Mouse (Mus musculus): ENCODE measurements at regions not wholly inside any gene's neighbourhood (a gene's known extent, or its start where the extent isn't known, plus 50 kb on each side); places are given as distances from the start of the nearest gene placed in this dataset.

GRCm38 (mm10) chr1:61139984-61140648 is 162.4 kb downstream of the Icos start:
- Histone ChIP-seq H3K9ac (ENCODE audit: low read depth, low read length) (no peak overlapping the region), H3K4me1 (replicated peaks; ENCODE audit: control insufficient read depth, insufficient read depth, low read length) (peaks cover 16% of the 10 kb centered on the region), H3K4me3 (ENCODE audit: low read depth, low read length) (no peak overlapping the region), H3K9me3 (ENCODE audit: control insufficient read depth, low read length) (no peaks in the 10 kb centered on the region), H3K27ac (ENCODE audit: low read depth, low read length) (no peak overlapping the region), H3K36me3 (ENCODE audit: control insufficient read depth, insufficient read depth, low read length) (no peaks in the 10 kb centered on the region), H3K27me3 (replicated peaks; ENCODE audit: control insufficient read depth, insufficient read depth, low read length) (no peaks in the 10 kb centered on the region), H3K4me2 (no peak overlapping the region)
- ATAC-seq (replicated peaks; ENCODE audit: low FRiP score) (no peak), DNase-seq (ENCODE audit: low spot score) (no peak)
- WGBS, result 41% methylated on average over 10 of the region's 10 CpGs

DNA sequence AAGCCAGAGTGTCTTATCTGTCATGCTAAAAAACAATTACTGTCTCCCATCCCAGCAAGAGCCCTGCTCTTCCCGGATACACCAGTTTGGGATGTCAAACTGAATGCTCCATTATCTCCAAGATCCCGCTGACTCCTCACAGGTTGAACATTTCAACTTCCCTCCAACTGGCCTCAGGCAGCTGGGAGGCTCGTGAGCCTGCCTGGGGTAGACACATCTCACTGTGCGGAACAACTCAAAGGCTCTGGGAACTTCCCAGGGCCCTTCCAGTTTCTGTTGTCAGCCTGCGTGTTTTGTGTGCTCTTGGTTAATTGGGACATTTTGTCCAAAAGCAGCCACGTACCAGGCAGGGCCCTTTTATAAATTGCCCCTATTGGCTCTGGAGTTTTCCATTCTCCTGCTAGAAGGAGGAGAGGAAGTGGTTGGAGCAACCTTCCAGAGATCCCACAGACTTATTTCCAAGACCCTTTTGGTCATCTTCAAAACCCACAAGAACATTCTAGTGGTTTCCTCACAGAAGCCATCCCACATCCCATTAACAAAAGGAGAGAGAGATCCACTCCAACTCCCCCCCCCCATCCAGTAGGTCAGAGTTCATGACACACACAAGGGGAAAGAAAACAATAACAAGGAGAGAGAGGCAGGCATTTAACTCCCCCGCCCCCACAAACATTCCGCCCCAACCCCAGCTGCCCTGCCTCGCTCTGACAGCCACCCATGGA is 163.3 kb downstream of the Icos start:
- Histone ChIP-seq H3K9me3 (ENCODE audit: control insufficient read depth, low read length) (no peaks in the 10 kb centered on the region), H3K27me3 (replicated peaks; ENCODE audit: control insufficient read depth, insufficient read depth, low read length) (no peaks in the 10 kb centered on the region), H3K27ac (ENCODE audit: low read depth, low read length) (no peak overlapping the region), H3K36me3 (ENCODE audit: control insufficient read depth, insufficient read depth, low read length) (no peaks in the 10 kb centered on the region), H3K4me3 (ENCODE audit: low read depth, low read length) (no peak overlapping the region), H3K9ac (ENCODE audit: low read depth, low read length) (no peak overlapping the region), H3K4me1 (replicated peaks; ENCODE audit: control insufficient read depth, insufficient read depth, low read length) (peaks cover 19% of the 10 kb centered on the region), H3K4me2 (no peak overlapping the region)
- no peak for DNase-seq (ENCODE audit: low spot score)
- ATAC-seq (replicated peaks; ENCODE audit: low FRiP score), result no peak
- 21% methylated on average over 9 of the region's 9 CpGs for WGBS

DNA sequence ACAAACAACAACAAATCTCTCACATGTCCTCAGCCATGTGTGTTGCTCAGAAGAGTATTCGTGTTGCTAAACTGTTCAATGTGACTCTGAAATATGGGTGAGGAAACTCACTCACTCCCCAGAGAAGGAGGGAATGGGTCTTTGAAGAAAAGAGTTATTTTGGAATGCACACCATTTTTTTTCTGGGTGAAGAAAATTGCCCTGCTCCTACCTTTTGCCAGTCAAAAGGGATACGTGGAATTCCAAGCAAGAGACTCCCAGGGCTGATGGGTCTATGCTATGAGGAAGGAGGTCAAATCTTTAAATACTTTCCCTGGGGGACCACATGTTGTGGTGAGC is 163.8 kb downstream of the Icos start:
- H3K9ac ChIP-seq (ENCODE audit: low read depth, low read length), result no peak overlapping the region
- DNase-seq (ENCODE audit: low spot score), result no peak
- WGBS, result 24% methylated on average over 2 of the region's 2 CpGs
- no peak for ATAC-seq (replicated peaks; ENCODE audit: low FRiP score)
- no peak overlapping the region for H3K27ac ChIP-seq (ENCODE audit: low read depth, low read length)
- no peaks in the 10 kb centered on the region for H3K27me3 ChIP-seq (replicated peaks; ENCODE audit: control insufficient read depth, insufficient read depth, low read length)
- peaks cover 19% of the 10 kb centered on the region for H3K4me1 ChIP-seq (replicated peaks; ENCODE audit: control insufficient read depth, insufficient read depth, low read length)
- H3K36me3 ChIP-seq (ENCODE audit: control insufficient read depth, insufficient read depth, low read length), result no peaks in the 10 kb centered on the region
- H3K9me3 ChIP-seq (ENCODE audit: control insufficient read depth, low read length), result no peaks in the 10 kb centered on the region
- no peak overlapping the region for H3K4me2 ChIP-seq
- no peak overlapping the region for H3K4me3 ChIP-seq (ENCODE audit: low read depth, low read length)

DNA sequence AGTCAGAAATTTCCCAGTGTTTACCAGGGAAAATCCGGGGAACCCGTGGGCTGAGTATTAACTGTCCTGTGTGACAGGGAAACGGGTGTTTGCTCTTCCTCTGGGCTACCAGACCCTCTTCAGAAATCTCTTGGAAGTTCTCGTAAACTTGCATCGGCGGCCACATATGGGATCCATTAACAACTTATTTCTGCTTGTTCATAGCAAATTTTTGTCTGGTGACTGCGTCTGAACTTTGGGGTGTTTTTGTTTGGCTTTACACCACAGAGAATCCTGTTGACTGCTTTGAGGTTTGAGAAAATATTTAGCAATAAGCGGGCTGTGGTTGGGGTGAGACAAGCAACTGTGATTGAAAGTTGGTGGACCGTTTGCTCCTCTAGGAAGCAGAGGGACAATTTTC is 164.2 kb downstream of the Icos start:
- 35% methylated on average over 9 of the region's 9 CpGs for WGBS
- Histone ChIP-seq H3K4me3 (ENCODE audit: low read depth, low read length) (no peak overlapping the region), H3K36me3 (ENCODE audit: control insufficient read depth, insufficient read depth, low read length) (no peaks in the 10 kb centered on the region), H3K9me3 (ENCODE audit: control insufficient read depth, low read length) (no peaks in the 10 kb centered on the region), H3K4me2 (no peak overlapping the region), H3K27ac (ENCODE audit: low read depth, low read length) (no peak overlapping the region), H3K4me1 (replicated peaks; ENCODE audit: control insufficient read depth, insufficient read depth, low read length) (peaks cover 19% of the 10 kb centered on the region), H3K9ac (ENCODE audit: low read depth, low read length) (no peak overlapping the region), H3K27me3 (replicated peaks; ENCODE audit: control insufficient read depth, insufficient read depth, low read length) (no peaks in the 10 kb centered on the region)
- ATAC-seq (replicated peaks; ENCODE audit: low FRiP score) (no peak), DNase-seq (ENCODE audit: low spot score) (no peak)

DNA sequence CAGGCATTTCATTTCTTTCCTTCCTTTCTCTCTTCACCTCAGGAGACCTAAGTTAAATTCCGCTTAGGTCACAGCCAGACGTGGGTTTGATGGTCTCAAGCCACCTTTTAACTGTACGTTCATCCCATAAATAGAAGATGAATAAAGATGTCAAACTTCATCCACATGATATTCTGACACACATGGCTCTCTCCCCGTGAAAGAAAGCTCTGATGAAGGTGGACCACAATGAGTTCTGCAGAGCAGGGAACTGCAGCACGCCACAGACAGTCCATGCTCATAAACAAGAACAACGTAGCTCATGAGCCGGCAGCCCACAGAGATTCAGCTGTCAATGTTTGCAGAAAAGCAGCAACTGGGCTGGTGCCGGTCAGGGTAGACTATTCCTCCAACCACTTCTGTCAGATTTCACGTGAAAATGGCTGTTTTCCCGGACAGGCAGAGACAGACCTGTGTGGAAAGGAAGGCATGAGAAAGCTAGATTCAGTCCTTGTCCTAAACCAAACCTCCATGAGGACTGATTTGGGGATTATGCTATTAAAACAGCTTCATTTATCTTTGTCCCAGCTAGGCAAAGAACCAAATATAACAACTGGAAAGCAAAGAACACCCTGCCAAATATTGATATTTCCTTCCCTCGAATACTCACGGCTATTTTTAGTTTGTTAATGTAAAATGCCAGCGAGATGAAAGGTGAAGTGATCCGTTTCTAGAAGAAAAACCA is 165.5 kb downstream of the Icos start:
- Histone ChIP-seq H3K36me3 (ENCODE audit: control insufficient read depth, insufficient read depth, low read length) (no peaks in the 10 kb centered on the region), H3K27ac (ENCODE audit: low read depth, low read length) (no peak overlapping the region), H3K4me3 (ENCODE audit: low read depth, low read length) (no peak overlapping the region), H3K9ac (ENCODE audit: low read depth, low read length) (no peak overlapping the region), H3K27me3 (replicated peaks; ENCODE audit: control insufficient read depth, insufficient read depth, low read length) (no peaks in the 10 kb centered on the region), H3K9me3 (ENCODE audit: control insufficient read depth, low read length) (no peaks in the 10 kb centered on the region), H3K4me2 (no peak overlapping the region), H3K4me1 (replicated peaks; ENCODE audit: control insufficient read depth, insufficient read depth, low read length) (peaks cover 19% of the 10 kb centered on the region)
- 40% methylated on average over 14 of the region's 14 CpGs for WGBS
- DNase-seq (ENCODE audit: low spot score) (no peak), ATAC-seq (replicated peaks; ENCODE audit: low FRiP score) (no peak)

- Histone ChIP-seq H3K36me3 (ENCODE audit: control insufficient read depth, insufficient read depth, low read length) (no peaks in the 10 kb centered on the region), H3K4me2 (no peak overlapping the region), H3K9ac (ENCODE audit: low read depth, low read length) (no peak overlapping the region), H3K9me3 (ENCODE audit: control insufficient read depth, low read length) (no peaks in the 10 kb centered on the region), H3K27me3 (replicated peaks; ENCODE audit: control insufficient read depth, insufficient read depth, low read length) (no peaks in the 10 kb centered on the region), H3K27ac (ENCODE audit: low read depth, low read length) (no peak overlapping the region), H3K4me3 (ENCODE audit: low read depth, low read length) (no peak overlapping the region), H3K4me1 (replicated peaks; ENCODE audit: control insufficient read depth, insufficient read depth, low read length) (peaks cover 19% of the 10 kb centered on the region)
- WGBS, result 54% methylated on average over 8 of the region's 8 CpGs
- DNase-seq (ENCODE audit: low spot score) (no peak), ATAC-seq (replicated peaks; ENCODE audit: low FRiP score) (no peak)
Observed at GRCm38 (mm10) chr1:61143754-61144066, 166.0 kb downstream of the Icos start.

GRCm38 (mm10) chr1:61145013-61145412 is 167.3 kb downstream of the Icos start:
- no peaks in the 10 kb centered on the region for H3K36me3 ChIP-seq (ENCODE audit: control insufficient read depth, insufficient read depth, low read length)
- ATAC-seq (replicated peaks; ENCODE audit: low FRiP score), result no peak
- H3K4me3 ChIP-seq (ENCODE audit: low read depth, low read length), result no peak overlapping the region
- no peak overlapping the region for H3K9ac ChIP-seq (ENCODE audit: low read depth, low read length)
- H3K27ac ChIP-seq (ENCODE audit: low read depth, low read length), result no peak overlapping the region
- H3K27me3 ChIP-seq (replicated peaks; ENCODE audit: control insufficient read depth, insufficient read depth, low read length), result no peaks in the 10 kb centered on the region
- peaks cover 17% of the 10 kb centered on the region for H3K4me1 ChIP-seq (replicated peaks; ENCODE audit: control insufficient read depth, insufficient read depth, low read length)
- H3K9me3 ChIP-seq (ENCODE audit: control insufficient read depth, low read length), result no peaks in the 10 kb centered on the region
- DNase-seq (ENCODE audit: low spot score), result no peak
- H3K4me2 ChIP-seq, result no peak overlapping the region
- WGBS, result 41% methylated on average over 4 of the region's 4 CpGs

DNA sequence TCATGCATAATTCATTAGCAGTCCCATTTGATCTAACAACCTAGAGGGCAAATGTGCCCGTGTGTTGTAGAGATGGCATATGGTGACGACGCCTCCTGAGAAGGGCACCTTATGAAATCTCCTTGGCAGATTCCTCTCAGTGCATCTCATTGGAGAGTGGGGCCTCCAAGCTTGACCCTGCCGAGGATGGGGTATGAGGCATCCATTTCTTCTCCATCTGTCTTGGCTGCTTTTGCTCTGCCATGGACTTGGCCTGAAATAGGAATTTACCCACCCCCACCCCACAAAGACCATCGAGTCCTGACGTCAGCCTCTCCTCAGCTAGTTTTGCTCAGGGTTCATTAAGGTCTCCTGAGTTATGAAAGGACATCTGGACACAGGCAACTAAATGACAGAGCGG is 167.8 kb downstream of the Icos start:
- ATAC-seq (replicated peaks; ENCODE audit: low FRiP score), result no peak
- no peaks in the 10 kb centered on the region for H3K36me3 ChIP-seq (ENCODE audit: control insufficient read depth, insufficient read depth, low read length)
- H3K9ac ChIP-seq (ENCODE audit: low read depth, low read length), result no peak overlapping the region
- no peak overlapping the region for H3K27ac ChIP-seq (ENCODE audit: low read depth, low read length)
- no peaks in the 10 kb centered on the region for H3K27me3 ChIP-seq (replicated peaks; ENCODE audit: control insufficient read depth, insufficient read depth, low read length)
- no peak overlapping the region for H3K4me2 ChIP-seq
- H3K4me1 ChIP-seq (replicated peaks; ENCODE audit: control insufficient read depth, insufficient read depth, low read length), result peaks cover 11% of the 10 kb centered on the region; the same call in 1 of the 2 replicates
- DNase-seq (ENCODE audit: low spot score), result no peak
- WGBS, result 56% methylated on average over 7 of the region's 7 CpGs
- H3K4me3 ChIP-seq (ENCODE audit: low read depth, low read length), result no peak overlapping the region
- H3K9me3 ChIP-seq (ENCODE audit: control insufficient read depth, low read length), result no peaks in the 10 kb centered on the region
